In the genomic region with DNA sequence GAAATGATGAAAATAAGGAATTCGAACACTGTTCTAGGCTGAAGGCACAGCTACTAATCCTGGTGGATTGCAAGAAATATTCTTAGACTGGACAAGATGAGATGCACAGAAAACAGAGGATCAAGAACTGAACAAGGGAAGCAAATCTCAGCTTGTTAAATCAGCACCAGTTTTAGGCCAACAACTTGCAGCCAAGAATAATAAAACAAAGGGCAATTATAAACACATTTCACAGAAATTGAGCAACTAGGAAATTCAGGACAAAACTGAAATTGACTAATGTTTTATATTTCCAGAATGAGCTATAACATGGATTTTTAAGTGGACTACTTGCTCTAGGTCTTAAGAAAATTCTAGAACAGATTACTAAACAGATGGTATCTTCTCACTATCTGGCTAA, we compare ENCODE assay signal across 37 mouse cellular contexts. TPM values are rescaled to one million over a fixed set of nuclear protein-coding genes. Genes with fewer than 3 reads are reported as not detected.
DNase-seq lines count a peak whose midpoint lies in the region; ATAC-seq and TF ChIP-seq lines count a peak whose summit lies in the region.
"Had no signal": no experiment of that assay in that cellular context is flagged by ENCODE, and none has a peak within 500 bp of the region (broad histone marks: within the 10 kb centered on the region; RNA-seq: fewer than 3 reads in every experiment).

No protein-coding gene starts in this region.

- no peaks in the 10 kb centered on the region for H3K4me1 ChIP-seq in kidney, adult 2 months (ENCODE audit: control insufficient read depth, insufficient read depth, low read length)
- H3K4me1 ChIP-seq in kidney, embryonic 16.5 days (ENCODE audit: insufficient read depth, low read length), result no peaks in the 10 kb centered on the region
- H3K4me1 ChIP-seq in lung, postnatal 0 days (ENCODE audit: insufficient read depth, low read depth, low read length), result no peaks in the 10 kb centered on the region
- H3K4me1 ChIP-seq: embryonic facial prominence, embryonic 13.5 days; forebrain, embryonic 13.5 days; heart, embryonic 10.5 days; heart, embryonic 15.5 days; hindbrain, embryonic 13.5 days; limb, embryonic 13.5 days; lung, embryonic 15.5 days; megakaryocyte, embryonic 14.5 days; midbrain, embryonic 12.5 days; neural tube, embryonic 12.5 days had no signal

- TF ChIP-seq CTCF in kidney, adult 2 months (conservative IDR thresholded peaks at IDR 0.05; ENCODE audit: insufficient read depth, insufficient read length, low read depth, low read length), result no peak
- TF ChIP-seq CTCF in lung, postnatal 0 days (IDR thresholded peaks at IDR 0.05), result no peak

- DNase-seq in kidney, adult 2 months, result peak; percentile 44
- peak; percentile 8 for DNase-seq in lung, postnatal 0 days (ENCODE audit: low spot score)
- DNase-seq in lung, postnatal 10 days, result no peak
- peak; percentile 36 for DNase-seq in fat pad, adult 2 months (ENCODE audit: extremely low read depth, low read depth, low spot score)
- DNase-seq: adrenal gland, postnatal 14 days; cerebellum, adult 11-12 months; cerebellum, adult 9-11 months; embryo, embryonic 11 days; gastrocnemius, postnatal 25 days; heart, postnatal 36 days; layer of hippocampus, adult 9-11 months; lung, postnatal 4 days; right cerebral cortex, adult 18-20 months; spleen, adult 18-20 months; thymus, postnatal 25 days had no signal

- no peaks in the 10 kb centered on the region for H3K27me3 ChIP-seq in kidney, adult 2 months (replicated peaks; ENCODE audit: control insufficient read depth, insufficient read depth, low read length)
- H3K27me3 ChIP-seq in kidney, embryonic 16.5 days (ENCODE audit: insufficient read depth, low read length), result no peaks in the 10 kb centered on the region
- no peaks in the 10 kb centered on the region for H3K27me3 ChIP-seq in lung, postnatal 0 days (replicated peaks; ENCODE audit: insufficient read depth, low read length)
- H3K27me3 ChIP-seq: CH12.LX; embryonic facial prominence, embryonic 13.5 days; forebrain, embryonic 13.5 days; heart, embryonic 15.5 days; hindbrain, embryonic 13.5 days; limb, embryonic 13.5 days; lung, embryonic 15.5 days; megakaryocyte, embryonic 14.5 days; midbrain, embryonic 12.5 days; neural tube, embryonic 12.5 days had no signal

- H3K9ac ChIP-seq in kidney, embryonic 16.5 days (replicated peaks; ENCODE audit: low read length), result no peak overlapping the region
- no peak overlapping the region for H3K9ac ChIP-seq in lung, postnatal 0 days (replicated peaks; ENCODE audit: low read depth)
- H3K9ac ChIP-seq: embryonic facial prominence, embryonic 13.5 days; forebrain, embryonic 13.5 days; heart, embryonic 15.5 days; hindbrain, embryonic 13.5 days; limb, embryonic 13.5 days; lung, embryonic 15.5 days; midbrain, embryonic 12.5 days; neural tube, embryonic 12.5 days had no signal

- ATAC-seq in kidney, embryonic 16.5 days (ENCODE audit: low FRiP score, low TSS enrichment), result no peak
- no peak for ATAC-seq in lung, postnatal 0 days
- ATAC-seq in erythroid progenitor cell, adult 5-6 weeks (replicated peaks; ENCODE audit: low FRiP score, poor library complexity, severe bottlenecking), result no peak
- ATAC-seq: forebrain, embryonic 13.5 days; intestine, embryonic 16.5 days had no signal

- TF ChIP-seq POLR2A in kidney, adult 2 months (IDR thresholded peaks at IDR 0.05; ENCODE audit: low read depth, low read length), result no peak

- H3K36me3 ChIP-seq in kidney, adult 2 months (ENCODE audit: control insufficient read depth, insufficient read depth, low read length), result no peaks in the 10 kb centered on the region
- H3K36me3 ChIP-seq in kidney, embryonic 16.5 days (ENCODE audit: insufficient read depth, low read length), result no peaks in the 10 kb centered on the region
- no peaks in the 10 kb centered on the region for H3K36me3 ChIP-seq in lung, postnatal 0 days (ENCODE audit: insufficient read depth, low read length)
- H3K36me3 ChIP-seq: embryonic facial prominence, embryonic 13.5 days; heart, embryonic 10.5 days; heart, embryonic 15.5 days; hindbrain, embryonic 13.5 days; limb, embryonic 13.5 days; lung, embryonic 15.5 days; midbrain, embryonic 12.5 days; neural tube, embryonic 12.5 days had no signal

- WGBS in kidney, adult 2 months, result 91% methylated on average over 1 of the region's 1 CpGs
- 98% methylated on average over 1 of the region's 1 CpGs for WGBS in kidney, embryonic 16.5 days
- WGBS in lung, postnatal 0 days, result 100% methylated on average over 1 of the region's 1 CpGs

- H3K4me3 ChIP-seq in kidney, adult 2 months (ENCODE audit: insufficient read depth, low read depth, low read length), result no peak overlapping the region
- H3K4me3 ChIP-seq in kidney, embryonic 16.5 days (ENCODE audit: low read length), result no peak overlapping the region
- no peak overlapping the region for H3K4me3 ChIP-seq in lung, postnatal 0 days (ENCODE audit: low read depth, low read length)
- H3K4me3 ChIP-seq: embryonic facial prominence, embryonic 13.5 days; forebrain, embryonic 13.5 days; heart, embryonic 10.5 days; heart, embryonic 15.5 days; hindbrain, embryonic 13.5 days; limb, embryonic 13.5 days; lung, embryonic 15.5 days; megakaryocyte, embryonic 14.5 days; midbrain, embryonic 12.5 days; myocyte; neural tube, embryonic 12.5 days had no signal

- no peaks in the 10 kb centered on the region for H3K9me3 ChIP-seq in kidney, embryonic 16.5 days (ENCODE audit: low read length)
- H3K9me3 ChIP-seq in lung, postnatal 0 days (ENCODE audit: low read length), result no peaks in the 10 kb centered on the region
- H3K9me3 ChIP-seq: embryonic facial prominence, embryonic 13.5 days; forebrain, embryonic 13.5 days; heart, embryonic 10.5 days; heart, embryonic 15.5 days; hindbrain, embryonic 13.5 days; limb, embryonic 13.5 days; lung, embryonic 15.5 days; megakaryocyte, embryonic 14.5 days; midbrain, embryonic 12.5 days; neural tube, embryonic 12.5 days had no signal

- no peak overlapping the region for H3K4me2 ChIP-seq in kidney, embryonic 16.5 days (replicated peaks; ENCODE audit: low read depth, low read length)
- H3K4me2 ChIP-seq in lung, postnatal 0 days (replicated peaks; ENCODE audit: low read depth, low read length), result no peak overlapping the region
- H3K4me2 ChIP-seq: embryonic facial prominence, embryonic 13.5 days; forebrain, embryonic 13.5 days; heart, embryonic 15.5 days; hindbrain, embryonic 13.5 days; limb, embryonic 13.5 days; liver, embryonic 11.5 days; lung, embryonic 15.5 days; midbrain, embryonic 12.5 days; neural tube, embryonic 12.5 days had no signal

- TF ChIP-seq EP300 in lung, postnatal 0 days (IDR thresholded peaks at IDR 0.05), result no peak

- no peak overlapping the region for H3K27ac ChIP-seq in kidney, adult 2 months (ENCODE audit: insufficient read depth, low read depth, low read length)
- no peak overlapping the region for H3K27ac ChIP-seq in kidney, embryonic 16.5 days (ENCODE audit: low read length)
- no peak overlapping the region for H3K27ac ChIP-seq in lung, postnatal 0 days (ENCODE audit: low read length)
- H3K27ac ChIP-seq: embryonic facial prominence, embryonic 13.5 days; forebrain, embryonic 13.5 days; heart, embryonic 10.5 days; heart, embryonic 15.5 days; hindbrain, embryonic 13.5 days; limb, embryonic 13.5 days; lung, embryonic 15.5 days; midbrain, embryonic 12.5 days; neural tube, embryonic 12.5 days had no signal

RNA-seq across cellular contexts. Expression of a gene that starts 24.1 kb away (rescaled TPM):
- 0.08 and 0.11 TPM in 2 replicates for polyA plus RNA-seq in kidney, adult 2 months (2012; rRNA removed)
- not detected in 2 replicates for polyA plus RNA-seq in kidney, embryonic 16.5 days (2015; fragmentation: Nextera tagmentation; extraction: Ambion mirVana)
- polyA plus RNA-seq in lung, postnatal 0 days (2015; fragmentation: Nextera tagmentation; extraction: Ambion mirVana), result 0.35 and 0.40 TPM in 2 replicates
- not detected in 2 replicates for total RNA-seq in erythroid progenitor cell, adult 5-6 weeks (2015; ENCODE audit: low replicate concordance)
- not detected in 2 replicates for total RNA-seq in erythroid progenitor cell, adult 5-6 weeks (2017; ENCODE audit: low replicate concordance)
- total RNA-seq: CH12.LX; gastrocnemius, adult 18-20 months; gastrocnemius, postnatal 25 days; heart, postnatal 36 days; midbrain, postnatal 0 days had no signal
- polyA plus RNA-seq: C2C12; embryonic facial prominence, embryonic 13.5 days; forebrain, embryonic 13.5 days; intestine, embryonic 16.5 days; kidney, embryonic 14.5 days; large intestine, adult 2 months; limb, embryonic 13.5 days; liver, embryonic 11.5 days; liver, embryonic 16.5 days; lung, embryonic 15.5 days; midbrain, embryonic 12.5 days had no signal
